In the genomic region with DNA sequence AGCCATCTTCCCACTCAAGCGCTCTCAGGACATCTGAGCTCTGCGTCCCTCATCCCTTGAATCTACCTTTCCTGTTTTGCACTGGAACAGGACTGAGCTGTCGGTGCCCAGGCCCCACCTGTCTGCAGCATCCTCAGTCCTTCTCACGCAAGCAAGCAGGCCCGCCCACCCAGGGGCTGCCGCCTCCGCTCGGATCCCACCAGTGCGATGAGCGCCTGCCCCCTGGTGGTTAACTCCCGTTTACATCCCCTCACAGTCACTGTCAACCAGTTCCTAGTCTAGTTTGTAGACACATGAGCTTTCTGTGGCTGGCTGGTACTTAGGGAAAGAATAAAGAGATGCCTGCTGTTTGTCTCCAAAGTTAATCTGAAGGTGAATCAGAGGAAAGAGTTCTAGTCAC, we compare ENCODE assay signal across 8 mouse cellular contexts. TPM values are rescaled to one million over a fixed set of nuclear protein-coding genes. Genes with fewer than 3 reads are reported as not detected.
DNase-seq lines count a peak whose midpoint lies in the region; ATAC-seq and TF ChIP-seq lines count a peak whose summit lies in the region.
"Had no signal": no experiment of that assay in that cellular context is flagged by ENCODE, and none has a peak within 500 bp of the region (broad histone marks: within the 10 kb centered on the region; RNA-seq: fewer than 3 reads in every experiment).

No protein-coding gene starts in this region.

- WGBS in spleen, adult 2 months: 49% methylated on average over 11 of the region's 11 CpGs
- 26% methylated on average over 11 of the region's 11 CpGs for WGBS in hindbrain, embryonic 12.5 days
- 25% methylated on average over 11 of the region's 11 CpGs for WGBS in midbrain, embryonic 11.5 days
- 23% methylated on average over 11 of the region's 11 CpGs for WGBS in stomach, embryonic 15.5 days

- H3K4me1 ChIP-seq in spleen, adult 2 months (ENCODE audit: control insufficient read depth, insufficient read depth, insufficient read length): no peaks in the 10 kb centered on the region; the same call in 1 of the 2 replicates
- peaks cover 14% of the 10 kb centered on the region for H3K4me1 ChIP-seq in hindbrain, embryonic 12.5 days
- peaks cover 22% of the 10 kb centered on the region for H3K4me1 ChIP-seq in midbrain, embryonic 11.5 days (ENCODE audit: control insufficient read depth, insufficient read depth, low read length)
- 0 out of 2 replicates have a peak, but pooled peaks cover 4% of the 10 kb centered on the region for H3K4me1 ChIP-seq in stomach, embryonic 15.5 days

- ATAC-seq in hindbrain, embryonic 12.5 days (ENCODE audit: low FRiP score): peak; percentile 73
- peak; percentile 66; the same call in 1 of the 2 replicates for ATAC-seq in midbrain, embryonic 11.5 days (ENCODE audit: low FRiP score)
- peak; percentile 44; the same call in 1 of the 2 replicates for ATAC-seq in stomach, embryonic 15.5 days (ENCODE audit: insufficient read depth, low FRiP score, low read depth)

- no peak overlapping the region for H3K4me3 ChIP-seq in spleen, adult 2 months (ENCODE audit: extremely low read depth, insufficient read depth, insufficient read length)
- no peak overlapping the region for H3K4me3 ChIP-seq in hindbrain, embryonic 12.5 days
- no peak overlapping the region for H3K4me3 ChIP-seq in midbrain, embryonic 11.5 days (ENCODE audit: low read depth, low read length)
- H3K4me3 ChIP-seq in stomach, embryonic 15.5 days (replicated peaks): no peak overlapping the region
- H3K4me3 ChIP-seq: erythroblast, embryonic 14.5 days had no signal

- no peak overlapping the region for H3K4me2 ChIP-seq in hindbrain, embryonic 12.5 days (replicated peaks)
- no peak overlapping the region for H3K4me2 ChIP-seq in midbrain, embryonic 11.5 days
- H3K4me2 ChIP-seq in stomach, embryonic 15.5 days: no peak overlapping the region

- TF ChIP-seq POLR2A in spleen, adult 2 months (IDR thresholded peaks at IDR 0.05; ENCODE audit: low read depth, low read length): no peak

- no peak overlapping the region for H3K27ac ChIP-seq in spleen, adult 2 months (ENCODE audit: insufficient read depth, low read length)
- no peak overlapping the region; the same call in 1 of the 2 replicates for H3K27ac ChIP-seq in hindbrain, embryonic 12.5 days
- no peak overlapping the region for H3K27ac ChIP-seq in midbrain, embryonic 11.5 days (ENCODE audit: low read depth, low read length)
- H3K27ac ChIP-seq in stomach, embryonic 15.5 days: no peak overlapping the region

- peak in 1 of 2 experiments; percentile 26 for DNase-seq in spleen, adult 2 months (ENCODE audit: low read depth in 1 of 2, low spot score in 2 of 2)
- no peak for DNase-seq in spleen, adult 12 weeks (ENCODE audit: low spot score)
- peak; percentile 85 for DNase-seq in embryo, embryonic 11 days
- DNase-seq in left cerebral cortex, postnatal 25 days (ENCODE audit: low spot score in 2 of 2): peak; percentile 61 to 72
- DNase-seq in midbrain, embryonic 11.5 days (ENCODE audit: low spot score, missing footprints): peak; percentile 92

- H3K36me3 ChIP-seq in spleen, adult 2 months (ENCODE audit: control insufficient read depth, insufficient read depth, low read length): peaks cover 20% of the 10 kb centered on the region
- H3K36me3 ChIP-seq in hindbrain, embryonic 12.5 days: peaks cover 27% of the 10 kb centered on the region
- peaks cover 12% of the 10 kb centered on the region for H3K36me3 ChIP-seq in midbrain, embryonic 11.5 days (ENCODE audit: control insufficient read depth, insufficient read depth, low read length)
- peaks cover 26% of the 10 kb centered on the region for H3K36me3 ChIP-seq in stomach, embryonic 15.5 days

- H3K9me3 ChIP-seq in hindbrain, embryonic 12.5 days (replicated peaks): no peaks in the 10 kb centered on the region
- H3K9me3 ChIP-seq in midbrain, embryonic 11.5 days (ENCODE audit: control insufficient read depth, low read length): no peaks in the 10 kb centered on the region
- H3K9me3 ChIP-seq in stomach, embryonic 15.5 days: no peaks in the 10 kb centered on the region

- peak; percentile 48; the same call in 1 of the 2 replicates for TF ChIP-seq CTCF in spleen, adult 2 months (IDR thresholded peaks at IDR 0.05; ENCODE audit: extremely low read depth, insufficient read depth, insufficient read length, insufficient replicate concordance)

- intact Hi-C loops in left cerebral cortex, postnatal 25 days (cut with DNase I): loop anchor here (2.0 kb wide), 1 partner anchor 42 kb away; a partner anchor contains a TSS

- H3K9ac ChIP-seq in hindbrain, embryonic 12.5 days: no peak overlapping the region
- no peak overlapping the region for H3K9ac ChIP-seq in midbrain, embryonic 11.5 days (ENCODE audit: low read length)
- no peak overlapping the region for H3K9ac ChIP-seq in stomach, embryonic 15.5 days

- H3K27me3 ChIP-seq in spleen, adult 2 months (ENCODE audit: control insufficient read depth, insufficient read depth, low read length): no peaks in the 10 kb centered on the region
- H3K27me3 ChIP-seq in hindbrain, embryonic 12.5 days: no peaks in the 10 kb centered on the region
- H3K27me3 ChIP-seq in midbrain, embryonic 11.5 days (ENCODE audit: control insufficient read depth, insufficient read depth, low read length): no peaks in the 10 kb centered on the region
- H3K27me3 ChIP-seq in stomach, embryonic 15.5 days (replicated peaks): no peaks in the 10 kb centered on the region

RNA-seq across cellular contexts. Expression of a gene that starts 18.9 kb away (rescaled TPM):
- 38.8 and 49.8 TPM in 2 replicates for polyA plus RNA-seq in spleen, adult 2 months (2012; rRNA removed)
- polyA plus RNA-seq in hindbrain, embryonic 12.5 days (2016; fragmentation: Nextera tagmentation; extraction: Ambion mirVana): 30.7 and 32.4 TPM in 2 replicates
- 10 to 100 TPM; 41.7 to 49.2 TPM for total RNA-seq in left cerebral cortex, postnatal 25 days (2021)
- polyA plus RNA-seq in midbrain, embryonic 11.5 days (2014; fragmentation: Nextera tagmentation; extraction: Ambion mirVana): 33.9 and 34.5 TPM in 2 replicates
- polyA plus RNA-seq in stomach, embryonic 15.5 days (2015; fragmentation: Nextera tagmentation; extraction: Ambion mirVana): 34.5 and 44.3 TPM in 2 replicates

RNA-seq across cellular contexts. Expression of a gene that starts 27.0 kb away (rescaled TPM):
- polyA plus RNA-seq in spleen, adult 2 months (2012; rRNA removed): 13.1 and 13.7 TPM in 2 replicates
- polyA plus RNA-seq in hindbrain, embryonic 12.5 days (2016; fragmentation: Nextera tagmentation; extraction: Ambion mirVana): 28.3 and 28.6 TPM in 2 replicates
- 10 to 100 TPM; 31.4 to 32.3 TPM for total RNA-seq in left cerebral cortex, postnatal 25 days (2021)
- 22.4 and 23.8 TPM in 2 replicates for polyA plus RNA-seq in midbrain, embryonic 11.5 days (2014; fragmentation: Nextera tagmentation; extraction: Ambion mirVana)
- polyA plus RNA-seq in stomach, embryonic 15.5 days (2015; fragmentation: Nextera tagmentation; extraction: Ambion mirVana): 21.3 and 21.4 TPM in 2 replicates

RNA-seq across cellular contexts. Expression of a gene that starts 32.6 kb away (rescaled TPM):
- polyA plus RNA-seq in spleen, adult 2 months (2012; rRNA removed): not detected in 2 replicates
- polyA plus RNA-seq in hindbrain, embryonic 12.5 days (2016; fragmentation: Nextera tagmentation; extraction: Ambion mirVana): 0.13 TPM in 1 of 2 replicates, not detected in the other
- total RNA-seq in left cerebral cortex, postnatal 25 days (2021): under 1 TPM; 0.55 to 0.83 TPM
- polyA plus RNA-seq in midbrain, embryonic 11.5 days (2014; fragmentation: Nextera tagmentation; extraction: Ambion mirVana): not detected in 2 replicates
- polyA plus RNA-seq in stomach, embryonic 15.5 days (2015; fragmentation: Nextera tagmentation; extraction: Ambion mirVana): 0.05 and 0.15 TPM in 2 replicates
- polyA plus RNA-seq: erythroblast, embryonic 14.5 days had no signal

RNA-seq across cellular contexts. Expression of a gene that starts 42.5 kb away (rescaled TPM):
- polyA plus RNA-seq in spleen, adult 2 months (2012; rRNA removed): 71.3 and 101 TPM in 2 replicates
- 57.6 and 60.7 TPM in 2 replicates for polyA plus RNA-seq in hindbrain, embryonic 12.5 days (2016; fragmentation: Nextera tagmentation; extraction: Ambion mirVana)
- 10 to 100 TPM; 36.3 to 46.0 TPM for total RNA-seq in left cerebral cortex, postnatal 25 days (2021)
- 40.0 and 43.5 TPM in 2 replicates for polyA plus RNA-seq in midbrain, embryonic 11.5 days (2014; fragmentation: Nextera tagmentation; extraction: Ambion mirVana)
- polyA plus RNA-seq in stomach, embryonic 15.5 days (2015; fragmentation: Nextera tagmentation; extraction: Ambion mirVana): 81.4 and 82.0 TPM in 2 replicates
